Mouse (Mus musculus) MEL (cell line): ENCODE data around the gene Efs. TPM values are rescaled to one million over a fixed set of nuclear protein-coding genes. Genes with fewer than 3 reads are reported as not detected.

Experiments used
- DNase-seq: peaks from one replicate; pipeline ENCODE4 v3.0.0; 2011; ENCODE audit warnings: low read depth, low spot score
- H3K27ac ChIP-seq: 2 replicates; pipeline ENCODE4 v1.5.1; 2012; ENCODE audit warnings: low read depth, mild to moderate bottlenecking, control low read depth, low read length, moderate library complexity; ENCODE audit not compliant: control insufficient read depth
- H3K27me3 ChIP-seq, 2 experiments: fragments of 150-350 bp in 1 of 2; sonication (generic) in 1 of 2; 2 replicates each; pipeline ENCODE4 v1.6.1; 2012; ENCODE audit warnings: low read length in 2 of 2, mild to moderate bottlenecking in 2 of 2, improper control_type of control experiment in 1 of 2, moderate library complexity in 1 of 2; ENCODE audit not compliant: insufficient read depth in 2 of 2, control insufficient read depth in 1 of 2
- H3K36me3 ChIP-seq, 2 experiments: 2 replicates each; pipeline ENCODE4 v1.6.1; 2012 to 2014; ENCODE audit warnings: low read length in 2 of 2, improper control_type of control experiment in 1 of 2, inconsistent platforms in 1 of 2, mild to moderate bottlenecking in 1 of 2; ENCODE audit not compliant: insufficient read depth in 2 of 2, control insufficient read depth in 1 of 2
- H3K4me1 ChIP-seq, 2 experiments: fragments of 150-350 bp in 1 of 2; sonication (generic) in 1 of 2; 2 replicates each; pipeline ENCODE4 v1.6.1; 2012; ENCODE audit warnings: low read length in 2 of 2, improper control_type of control experiment in 1 of 2, mild to moderate bottlenecking in 1 of 2; ENCODE audit not compliant: insufficient read depth in 2 of 2, control insufficient read depth in 1 of 2
- H3K4me3 ChIP-seq, 2 experiments: fragments of 150-350 bp in 1 of 2; sonication (generic) in 1 of 2; 2 replicates each; pipeline ENCODE4 v1.5.1; 2012; ENCODE audit warnings: low read depth in 2 of 2, low read length in 2 of 2, mild to moderate bottlenecking in 2 of 2, moderate library complexity in 2 of 2, control low read depth in 1 of 2, improper control_type of control experiment in 1 of 2; ENCODE audit not compliant: control insufficient read depth in 1 of 2, insufficient read depth in 1 of 2
- H3K79me2 ChIP-seq: 2 replicates; pipeline ENCODE4 v1.6.1; 2012; ENCODE audit warnings: mild to moderate bottlenecking, low read length, moderate library complexity; ENCODE audit not compliant: control insufficient read depth, poor library complexity, insufficient read depth
- H3K9ac ChIP-seq: 2 replicates; pipeline ENCODE4 v1.6.1; 2012; ENCODE audit warnings: low read depth, mild to moderate bottlenecking, control low read depth, low read length, moderate library complexity; ENCODE audit not compliant: control insufficient read depth, poor library complexity, severe bottlenecking
- H3K9me3 ChIP-seq: fragments of 150-350 bp; sonication (generic); replicated peaks from 2 replicates; pipeline ENCODE4 v1.6.1; 2012; ENCODE audit warnings: mild to moderate bottlenecking, low read length, improper control_type of control experiment, moderate library complexity; ENCODE audit not compliant: insufficient read depth
- CHD1 ChIP-seq: IDR thresholded peaks from 2 replicates; pipeline ENCODE4 v1.6.1; 2012; ENCODE audit warnings: low read depth, mild to moderate bottlenecking, inconsistent platforms, low read length, improper control_type of control experiment
- EP300 ChIP-seq, 2 experiments: IDR thresholded peaks; 2 replicates each; pipeline ENCODE4 v1.6.1; 2011; ENCODE audit warnings: improper control_type of control experiment in 2 of 2, low read length in 2 of 2, low read depth in 1 of 2, mild to moderate bottlenecking in 1 of 2
- ETS1 ChIP-seq: IDR thresholded peaks from 2 replicates; pipeline ENCODE4 v1.6.1; 2012; ENCODE audit warnings: low read depth, mild to moderate bottlenecking, inconsistent platforms, low read length, improper control_type of control experiment, moderate library complexity
- GATA1 ChIP-seq: IDR thresholded peaks from 2 replicates; pipeline ENCODE4 v1.6.1; 2011; ENCODE audit warnings: low read depth, low read length, improper control_type of control experiment
- HCFC1 ChIP-seq: IDR thresholded peaks from 2 replicates; pipeline ENCODE4 v1.6.1; 2012; ENCODE audit warnings: low read depth, mild to moderate bottlenecking, inconsistent platforms, low read length, improper control_type of control experiment, moderate library complexity
- MAFK ChIP-seq: IDR thresholded peaks from 2 replicates; pipeline ENCODE4 v1.6.1; 2011; ENCODE audit warnings: low read depth, mild to moderate bottlenecking, low read length, improper control_type of control experiment, borderline replicate concordance
- MAZ ChIP-seq: IDR thresholded peaks from 2 replicates; pipeline ENCODE4 v1.6.1; 2012; ENCODE audit warnings: low read depth, mild to moderate bottlenecking, inconsistent platforms, low read length, improper control_type of control experiment
- MXI1 ChIP-seq: IDR thresholded peaks from 2 replicates; pipeline ENCODE4 v1.6.1; 2011; ENCODE audit warnings: mild to moderate bottlenecking, low read depth, low read length, improper control_type of control experiment
- POLR2A ChIP-seq, 2 experiments: IDR thresholded peaks; 2 replicates each; pipeline ENCODE4 v1.6.1; 2011 to 2012; ENCODE audit warnings: low read length in 2 of 2, mild to moderate bottlenecking in 2 of 2, control low read depth in 1 of 2, improper control_type of control experiment in 1 of 2, low read depth in 1 of 2, moderate library complexity in 1 of 2; ENCODE audit not compliant: control insufficient read depth in 1 of 2, insufficient read depth in 1 of 2, poor library complexity in 1 of 2
- RCOR1 ChIP-seq: IDR thresholded peaks from 2 replicates; pipeline ENCODE4 v1.6.1; 2012; ENCODE audit warnings: low read depth, mild to moderate bottlenecking, inconsistent platforms, low read length, improper control_type of control experiment
- SIN3A ChIP-seq: IDR thresholded peaks from 2 replicates; pipeline ENCODE4 v1.6.1; 2012; ENCODE audit warnings: low read length, improper control_type of control experiment, inconsistent platforms
- TBP ChIP-seq: IDR thresholded peaks from 2 replicates; pipeline ENCODE4 v1.8.0; 2011; ENCODE audit warnings: low read depth, low read length, improper control_type of control experiment
- TCF12 ChIP-seq: IDR thresholded peaks from 2 replicates; pipeline ENCODE4 v1.6.1; 2014; ENCODE audit warnings: low read depth, mild to moderate bottlenecking, inconsistent platforms, low read length, improper control_type of control experiment, moderate library complexity
- USF1 ChIP-seq: IDR thresholded peaks from 2 replicates; pipeline ENCODE4 v1.6.1; 2014; ENCODE audit warnings: low read depth, mild to moderate bottlenecking, inconsistent platforms, low read length, improper control_type of control experiment, moderate library complexity
- ZNF384 ChIP-seq: IDR thresholded peaks from 2 replicates; pipeline ENCODE4 v1.6.1; 2012; ENCODE audit warnings: low read depth, mild to moderate bottlenecking, inconsistent platforms, low read length, improper control_type of control experiment
- polyA plus RNA-seq, 2 experiments: library from polyadenylated mRNA; stranded (reverse) in 1 of 2; unstranded in 1 of 2; fragments of >175 nt in 1 of 2; fragments of >200 nt in 1 of 2; gene quantifications; 2 replicates each; pipeline versions ENCODE4 v1.2.1 to v1.2.4; 2012; ENCODE audit warnings: low replicate concordance in 2 of 2, low read depth in 1 of 2; ENCODE audit not compliant: insufficient read length in 2 of 2, insufficient read depth in 1 of 2, missing spikeins in 1 of 2
- total RNA-seq: library from RNA; depleted of rRNA; stranded (reverse); fragments of 300-350 nt; gene quantifications from 2 replicates; pipeline ENCODE4 v1.2.3, GENCODE M21; 2012

Efs gene
- total and polyA plus RNA-seq, 3 experiments = not detected

- peaks cover 3% of the 10 kb centered on the region in 2 experiments for H3K27me3 ChIP-seq
- no peak for DNase-seq
- H3K79me2 ChIP-seq = no peaks in the 10 kb centered on the region
- H3K27ac ChIP-seq = no peak overlapping the region
- H3K9ac ChIP-seq = no peak overlapping the region
- H3K9me3 ChIP-seq = no peaks in the 10 kb centered on the region
- no peaks in the 10 kb centered on the region; a peak in 1 of 4 replicates for H3K36me3 ChIP-seq
- H3K4me1 ChIP-seq = peaks cover 8 to 9% of the 10 kb centered on the region in 2 experiments
- TF ChIP-seq SIN3A = no peak
- no peak for TF ChIP-seq RCOR1
- TF ChIP-seq ZNF384 = no peak
- no peak for TF ChIP-seq EP300 (IDR thresholded peaks at IDR 0.05; ENCODE audit: low read depth in 1 of 2, low read length in 2 of 2)
- no peak for TF ChIP-seq GATA1
- no peak for TF ChIP-seq TCF12
- no peak overlapping the region for H3K4me3 ChIP-seq
Measured at GRCm38 (mm10) chr14:54927296-54927695, 1.4 kb upstream of the Efs start.

GRCm38 (mm10) chr14:54926401-54927158 lies 654 bp upstream of the Efs start:
- Histone ChIP-seq H3K36me3 (no peaks in the 10 kb centered on the region; a peak in 1 of 4 replicates), H3K79me2 (no peaks in the 10 kb centered on the region), H3K9me3 (no peaks in the 10 kb centered on the region)
- TF ChIP-seq USF1 (no peak), POLR2A (IDR thresholded peaks at IDR 0.05; ENCODE audit: control insufficient read depth in 1 of 2, insufficient read depth in 1 of 2, low read depth in 1 of 2, low read length in 2 of 2, poor library complexity in 1 of 2) (peak in 1 of 2 experiments; percentile 25; a peak in 1 of 4 replicates), EP300 (IDR thresholded peaks at IDR 0.05; ENCODE audit: low read depth in 1 of 2, low read length in 2 of 2) (no peak)
- TF ChIP-seq, all 39 proteins: peak for 1
- H3K27me3 ChIP-seq = peaks cover 3% of the 10 kb centered on the region in 2 experiments
- no peak overlapping the region for H3K4me3 ChIP-seq
- no peak overlapping the region for H3K9ac ChIP-seq
- no peak overlapping the region for H3K27ac ChIP-seq
- H3K4me1 ChIP-seq = peaks cover 8 to 9% of the 10 kb centered on the region in 2 experiments
- no peak for DNase-seq

- peaks cover 8 to 9% of the 10 kb centered on the region in 2 experiments for H3K4me1 ChIP-seq
- peak; percentile 86 for DNase-seq
- peak overlapping the region; percentile 45 to 66 for H3K4me3 ChIP-seq
- H3K79me2 ChIP-seq = no peaks in the 10 kb centered on the region
- no peaks in the 10 kb centered on the region for H3K9me3 ChIP-seq
- peak overlapping the region; percentile 57 for H3K9ac ChIP-seq
- H3K36me3 ChIP-seq = no peaks in the 10 kb centered on the region; a peak in 1 of 4 replicates
- peaks cover 3 to 4% of the 10 kb centered on the region in 2 experiments for H3K27me3 ChIP-seq
- TF ChIP-seq MAZ (no peak), USF1 (peak; percentile 69; the same call in 1 of the 2 replicates), TCF12 (0 out of 2 replicates have a peak, but pooled peaks have one; percentile 20), MXI1 (0 out of 2 replicates have a peak, but pooled peaks have one; percentile 29), TBP (0 out of 2 replicates have a peak, but pooled peaks have one; percentile 27), ETS1 (peak; percentile 89), HCFC1 (peak; percentile 55; the same call in 1 of the 2 replicates), MAFK (no peak), ZNF384 (no peak), POLR2A (IDR thresholded peaks at IDR 0.05; ENCODE audit: control insufficient read depth in 1 of 2, insufficient read depth in 1 of 2, low read depth in 1 of 2, low read length in 2 of 2, poor library complexity in 1 of 2) (0 out of 4 replicates have a peak, but pooled peaks of 1 of the 2 experiments have one; percentile 3), CHD1 (no peak), GATA1 (peak; percentile 71), SIN3A (peak; percentile 57)
- TF ChIP-seq, all 39 proteins: peak for 9
- H3K27ac ChIP-seq = no peak overlapping the region
Measured at GRCm38 (mm10) chr14:54924641-54925348, 1.1 kb downstream of the Efs start.
